Mouse (Mus musculus) lung, postnatal 0 days (tissue): ENCODE measurements around the gene Cyb5r2.

Experiments
- CTCF ChIP-seq: IDR thresholded peaks from 2 replicates; pipeline ENCODE4 v1.5.1; 2016; ENCODE audit warnings: antibody characterized with exemption, mild to moderate bottlenecking
- EP300 ChIP-seq: IDR thresholded peaks from 2 replicates; pipeline ENCODE4 v1.6.1; 2016; ENCODE audit warnings: antibody characterized with exemption, mild to moderate bottlenecking, control low read depth

GRCm38 (mm10) chr7:107733162-107733561 lies 24.7 kb downstream of the Cyb5r2 start:
- no peak for TF ChIP-seq EP300
- TF ChIP-seq CTCF: no peak
